Mouse (Mus musculus): ENCODE results near the gene Gpc3. TPM values are rescaled to one million over a fixed set of nuclear protein-coding genes. Genes with fewer than 3 reads are reported as not detected.

Gene Gpc3
- polyA plus RNA-seq, 1 experiment from 2014 or later, result 654 TPM

MicroRNA genes within 50 kb of the gene (microRNA counts, 519-probe panel; counts per million panel counts)
- microRNA mmu-miR-717, result not detected

Small RNA genes lying within 50 kb of the gene (microRNA-seq; reads per million reads assigned to microRNA genes)
- not detected for gene Mir6384
- not detected for gene Mir717

Other genes starting within 250 kb of the Gpc3 start
- 0.99 and 2.4 TPM in 2 replicates for gene Ccdc160, start 177.2 kb upstream of the Gpc3 start, polyA plus RNA-seq (2016; fragmentation: Nextera tagmentation; extraction: Ambion mirVana)

Measured in heart, embryonic 10.5 days (tissue).